Mouse (Mus musculus) forelimb bud, embryonic 11.5 days (tissue): ENCODE measurements around the gene Tmco5.
"Not testable (repeated sequence)": the region's sequence is repeated elsewhere in the genome, so short reads cannot be mapped to it uniquely, and the experiment has no call there.

ENCODE experiments used
- DNase-seq: peaks from one replicate; pipeline ENCODE4 v3.0.0-alpha.2; 2012; ENCODE audit warnings: low read depth, low spot score

Gene Tmco5

DNA sequence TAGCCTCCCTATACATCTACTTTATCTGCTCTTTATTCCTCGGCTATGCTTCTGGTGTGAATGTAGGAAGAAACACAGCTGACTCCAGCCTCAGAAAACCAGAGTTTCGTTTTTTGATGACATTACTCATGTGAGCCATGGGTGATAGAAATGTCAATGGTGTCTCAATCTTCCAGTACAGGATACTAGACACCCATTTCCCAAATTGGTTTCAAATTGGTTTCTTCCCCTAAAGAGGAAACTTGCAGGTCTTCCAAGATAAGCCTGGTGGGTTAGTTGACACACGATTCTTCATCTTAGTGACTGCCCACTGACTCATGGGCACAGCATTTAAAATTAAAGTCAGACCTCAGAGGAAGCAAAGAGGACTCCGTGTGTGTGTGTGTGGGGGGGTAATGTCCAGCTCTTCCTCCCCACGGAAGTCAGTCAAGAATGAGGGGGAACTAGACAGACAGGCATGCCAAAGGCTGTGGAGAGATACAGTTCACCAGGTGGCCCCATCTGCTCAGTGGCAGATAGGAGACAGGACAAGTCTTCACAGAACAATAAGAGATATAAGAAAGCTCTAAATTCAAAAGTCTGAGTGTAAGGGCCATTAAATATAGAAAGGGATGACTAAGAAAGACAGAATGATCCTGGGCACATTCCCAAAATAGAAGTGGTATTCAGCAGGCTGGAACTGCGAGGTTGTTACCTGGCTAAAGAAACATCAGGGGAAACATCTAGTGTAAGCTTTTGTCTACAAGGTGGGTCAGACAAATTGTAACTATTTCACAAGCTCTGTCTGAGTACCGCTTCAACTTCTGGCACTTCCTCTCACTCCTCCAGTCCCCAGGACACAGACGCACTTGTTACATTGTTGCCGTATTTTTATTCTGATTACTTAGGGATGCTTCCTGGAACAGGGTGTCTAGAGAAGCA lies 44.3 kb downstream of the Tmco5 start:
- DNase-seq: no peak

DNA sequence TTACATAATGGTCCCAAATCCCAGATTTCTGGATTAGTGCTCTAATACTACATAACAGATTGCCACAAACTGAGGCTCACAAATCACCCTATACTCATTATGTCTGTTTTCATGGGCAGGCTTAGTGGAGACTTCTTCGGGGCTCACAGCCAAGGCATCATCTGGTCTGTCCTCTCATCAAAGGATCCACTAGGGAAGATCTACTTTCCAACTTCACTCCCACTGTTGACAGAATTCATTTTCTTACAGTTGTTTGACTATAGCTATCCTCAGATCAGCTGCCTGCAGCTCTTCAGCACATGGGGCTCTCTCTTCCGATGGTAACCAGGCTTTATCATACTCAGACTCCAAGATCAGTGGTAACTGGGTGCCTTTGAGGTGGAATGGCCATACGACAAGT lies 45.2 kb downstream of the Tmco5 start:
- DNase-seq: no peak

DNA sequence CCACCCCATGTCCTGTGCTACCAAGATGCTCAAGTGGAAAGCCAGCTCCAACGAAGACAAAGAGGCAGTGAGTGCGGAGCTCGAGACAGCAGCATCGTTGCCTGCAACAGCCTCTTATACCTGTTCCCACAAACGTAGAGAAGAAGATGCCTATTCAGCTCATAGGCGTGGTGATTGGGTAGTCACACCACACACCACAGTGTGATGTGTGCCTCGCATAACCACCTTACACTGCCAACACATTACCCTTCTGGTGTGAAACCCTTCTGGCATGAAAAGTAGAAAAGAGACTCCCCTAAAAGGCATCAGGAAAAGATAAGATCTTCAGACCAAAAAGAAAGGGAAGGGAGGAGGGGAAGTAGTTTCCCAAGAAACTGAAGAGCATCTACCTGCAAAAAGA lies 45.8 kb downstream of the Tmco5 start:
- no peak for DNase-seq

DNA sequence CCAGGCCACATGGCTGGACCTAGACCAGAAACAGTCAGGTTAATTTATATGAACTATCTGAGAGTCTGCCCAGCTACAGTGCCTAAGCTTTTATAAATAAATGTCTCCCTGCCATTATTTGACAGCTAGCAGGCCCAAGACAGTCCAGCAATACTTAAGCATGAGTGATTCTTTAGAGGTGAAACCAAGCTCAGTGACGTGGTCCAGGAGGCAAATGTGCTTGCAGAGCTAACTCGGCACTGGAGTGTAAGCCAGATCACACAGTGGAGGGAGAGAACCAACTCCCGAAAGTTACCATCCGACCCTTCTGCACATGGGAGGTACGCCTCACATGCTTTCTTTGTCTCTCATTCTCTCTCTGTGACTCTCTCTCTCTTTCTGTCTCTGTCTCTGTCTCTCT lies 46.7 kb downstream of the Tmco5 start:
- no peak for DNase-seq

DNA sequence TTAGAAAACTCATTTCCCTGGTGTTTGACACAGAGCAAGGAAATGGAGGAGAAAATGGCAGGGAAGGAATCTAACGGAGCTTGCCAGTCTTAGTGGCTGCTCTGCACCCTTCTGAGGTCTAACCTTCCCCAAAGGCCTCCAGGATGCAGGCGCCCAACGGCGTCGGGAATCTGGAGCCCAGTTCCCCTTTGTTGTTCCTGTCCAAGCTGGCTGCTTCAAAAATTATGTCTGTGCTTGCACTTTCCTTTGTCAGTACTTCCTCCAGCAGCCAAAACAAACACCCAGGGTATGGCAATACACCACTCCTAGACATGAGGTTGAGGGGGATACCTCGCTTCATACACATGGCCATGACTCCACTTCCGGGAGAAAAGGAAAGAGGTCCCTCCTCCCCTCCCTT lies 53.7 kb downstream of the Tmco5 start:
- DNase-seq: no peak

GRCm38 (mm10) chr2:116934236-116934635 lies 55.7 kb downstream of the Tmco5 start:
- not testable (repeated sequence) for DNase-seq

DNA sequence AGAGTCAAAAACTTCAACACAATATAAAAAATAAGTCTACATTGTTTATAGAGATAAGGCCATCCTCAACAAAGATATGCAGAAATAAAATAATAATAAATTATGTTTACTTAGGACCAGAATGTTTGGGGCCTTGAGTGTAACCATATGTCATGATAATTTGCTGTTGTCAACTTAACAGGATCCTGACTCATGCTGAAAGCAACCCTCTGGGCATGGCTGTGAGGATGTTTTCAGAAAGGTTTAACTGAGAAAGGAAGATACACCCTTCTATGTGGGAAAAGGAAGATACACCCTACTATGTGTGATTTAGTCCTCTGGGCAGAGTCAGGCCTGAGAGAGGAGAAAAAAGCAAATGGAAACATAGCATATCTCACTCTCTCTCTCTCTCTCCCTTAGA lies 56.3 kb downstream of the Tmco5 start:
- no peak for DNase-seq

DNA sequence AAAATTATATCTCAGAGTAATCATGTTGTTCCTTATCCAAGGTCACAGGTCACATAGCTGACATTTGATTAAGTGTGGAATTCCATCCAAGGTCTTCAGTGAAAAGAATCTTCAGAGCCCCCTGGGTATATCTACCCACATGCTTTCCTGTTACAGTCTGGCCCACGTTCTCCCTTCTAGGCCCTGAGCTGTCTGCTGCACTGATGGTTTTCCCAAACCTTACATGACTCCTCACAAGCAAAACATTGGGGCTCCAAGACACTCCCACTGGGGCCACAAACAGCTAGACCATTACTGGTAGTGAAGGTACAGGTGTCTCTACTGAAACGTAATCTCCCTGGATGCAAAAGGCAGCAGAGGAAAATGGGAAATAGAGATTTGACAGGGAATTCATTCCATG lies 57.9 kb downstream of the Tmco5 start:
- no peak for DNase-seq

- DNase-seq: no peak
Measured at GRCm38 (mm10) chr2:116937166-116937565, 58.7 kb downstream of the Tmco5 start.

GRCm38 (mm10) chr2:116941816-116942215 lies 63.3 kb downstream of the Tmco5 start:
- no peak for DNase-seq
